Mouse (Mus musculus) ES-Bruce4 (cell line): ENCODE results near the gene Vmac.

Source experiments
- CTCF ChIP-seq: IDR thresholded peaks from one replicate; pipeline ENCODE4 v1.8.1; 2011; ENCODE audit warnings: low read depth, low read length
- POLR2A ChIP-seq: IDR thresholded peaks from one replicate; pipeline ENCODE4 v1.8.1; 2011; ENCODE audit warnings: low read length; ENCODE audit not compliant: insufficient read depth

DNA sequence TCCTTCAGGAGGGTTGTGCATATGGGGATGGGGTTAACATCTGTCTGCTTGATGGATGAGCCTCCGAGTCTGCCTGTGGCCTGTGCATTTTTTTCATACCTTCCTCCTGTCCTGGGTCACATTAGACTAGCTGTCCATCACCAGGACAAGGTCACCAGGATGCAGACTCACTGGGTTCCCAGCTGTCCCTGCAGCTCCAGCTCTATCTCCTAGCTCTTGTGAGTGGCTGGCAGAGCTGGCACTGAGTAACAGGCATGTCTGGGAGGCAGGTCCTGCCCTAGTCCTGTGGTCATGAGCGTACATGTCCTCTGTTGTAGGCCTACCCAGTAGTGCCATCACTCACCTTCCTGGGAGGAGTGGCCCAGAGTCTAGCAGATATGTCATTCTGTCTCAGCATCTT, 17.4 kb downstream of the Vmac start:
- TF ChIP-seq CTCF (no peak), POLR2A (no peak)
